8 mouse cellular contexts compared by ENCODE assay signal in the genomic region with DNA sequence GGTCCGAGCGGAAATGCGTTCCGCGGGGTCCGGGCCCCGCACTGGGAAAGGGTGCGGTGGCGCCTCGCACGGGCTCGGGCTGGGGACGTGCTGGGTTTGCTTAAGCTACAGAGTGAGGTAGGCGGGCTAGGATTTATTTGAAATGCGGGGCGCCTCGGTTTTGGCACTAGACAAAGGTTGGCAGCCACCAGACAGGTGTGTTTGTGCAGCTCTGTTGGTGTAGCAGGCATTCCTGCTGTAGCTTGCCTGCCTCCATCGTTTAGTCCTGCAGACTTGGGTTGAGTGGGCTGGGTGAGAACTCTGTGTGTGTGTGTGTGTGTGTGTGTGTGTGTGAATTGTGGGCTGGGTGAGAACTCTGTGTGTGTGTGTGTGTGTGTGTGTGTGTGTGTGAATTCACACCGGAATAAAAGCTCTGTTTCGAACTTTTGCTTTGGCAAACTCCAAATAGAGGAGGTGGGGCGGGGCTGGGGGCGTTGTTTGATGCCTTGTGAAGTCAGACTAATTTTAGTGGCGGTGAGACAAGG. TPM values are rescaled to one million over a fixed set of nuclear protein-coding genes. Genes with fewer than 3 reads are reported as not detected.
DNase-seq lines count a peak whose midpoint lies in the region; ATAC-seq and TF ChIP-seq lines count a peak whose summit lies in the region.

No protein-coding gene starts in this region.

- H3K9ac ChIP-seq in embryonic facial prominence, embryonic 13.5 days = peak overlapping the region; percentile 85
- peak overlapping the region; percentile 68 for H3K9ac ChIP-seq in heart, embryonic 15.5 days

- H3K4me2 ChIP-seq in embryonic facial prominence, embryonic 13.5 days = peak overlapping the region; percentile 66
- H3K4me2 ChIP-seq in heart, embryonic 15.5 days = peak overlapping the region; percentile 83

- no peak for TF ChIP-seq POLR2A in lung, adult 2 months (IDR thresholded peaks at IDR 0.05; ENCODE audit: borderline replicate concordance, extremely low read depth, low read depth, low read length)

- intact Hi-C loops in gastrocnemius, postnatal 14 days (cut with DNase I; ENCODE audit: low total_unique reads) = no loop called here

- no peaks in the 10 kb centered on the region for H3K9me3 ChIP-seq in embryonic facial prominence, embryonic 13.5 days
- H3K9me3 ChIP-seq in heart, embryonic 15.5 days (replicated peaks) = no peaks in the 10 kb centered on the region

- under 1% methylated on average over 22 of the region's 23 CpGs for WGBS in embryonic facial prominence, embryonic 13.5 days
- under 1% methylated on average over 23 of the region's 23 CpGs for WGBS in heart, embryonic 15.5 days
- WGBS in large intestine, adult 2 months = 0% methylated on average over 23 of the region's 23 CpGs
- 2% methylated on average over 23 of the region's 23 CpGs for WGBS in lung, adult 2 months

- H3K4me1 ChIP-seq in embryonic facial prominence, embryonic 13.5 days = no peaks in the 10 kb centered on the region
- H3K4me1 ChIP-seq in heart, embryonic 15.5 days (replicated peaks) = no peaks in the 10 kb centered on the region
- no peaks in the 10 kb centered on the region; the same call in 1 of the 2 replicates for H3K4me1 ChIP-seq in lung, adult 2 months (ENCODE audit: control insufficient read depth, insufficient read depth, low read length)

- no peaks in the 10 kb centered on the region for H3K36me3 ChIP-seq in embryonic facial prominence, embryonic 13.5 days
- H3K36me3 ChIP-seq in heart, embryonic 15.5 days = no peaks in the 10 kb centered on the region

- H3K4me3 ChIP-seq in embryonic facial prominence, embryonic 13.5 days = peak overlapping the region; percentile 81
- H3K4me3 ChIP-seq in heart, embryonic 15.5 days = peak overlapping the region; percentile 80
- H3K4me3 ChIP-seq in lung, adult 2 months (replicated peaks; ENCODE audit: extremely low read depth, low read depth, low read length) = peak overlapping the region; percentile 95

- peak overlapping the region; percentile 93 for H3K27ac ChIP-seq in embryonic facial prominence, embryonic 13.5 days
- H3K27ac ChIP-seq in heart, embryonic 15.5 days = peak overlapping the region; percentile 91

- peak; percentile 78 for ATAC-seq in embryonic facial prominence, embryonic 13.5 days (ENCODE audit: insufficient number of reproducible peaks, insufficient read depth, low FRiP score, low TSS enrichment, low read depth)
- peak; percentile 70 for ATAC-seq in heart, embryonic 15.5 days (replicated peaks; ENCODE audit: insufficient number of reproducible peaks, insufficient read depth, low FRiP score, low read depth)

- TF ChIP-seq CTCF in lung, adult 2 months (IDR thresholded peaks at IDR 0.05; ENCODE audit: insufficient read depth, low read length) = no peak

- H3K27me3 ChIP-seq in embryonic facial prominence, embryonic 13.5 days = no peaks in the 10 kb centered on the region
- no peaks in the 10 kb centered on the region for H3K27me3 ChIP-seq in heart, embryonic 15.5 days

- peak; percentile 64 for DNase-seq in CD4-positive, CD25-positive, alpha-beta regulatory T cell, adult 2 months (ENCODE audit: low read depth, low spot score)
- peak; percentile 18 for DNase-seq in MEL-GATA-1-ER (ENCODE audit: extremely low read depth, low read depth)
- peak; percentile 6 for DNase-seq in large intestine, adult 2 months (ENCODE audit: low read depth, low spot score)
- DNase-seq in lung, adult 2 months = peak; percentile 43
- DNase-seq in right cerebral cortex, adult 2 months (ENCODE audit: low spot score in 2 of 2) = peak; percentile 65 to 74
- no peak for DNase-seq in gastrocnemius, postnatal 14 days

RNA-seq across cellular contexts. Expression of a gene that starts 0.7 kb away (rescaled TPM):
- 17.8 and 20.1 TPM in 2 replicates for polyA plus RNA-seq in embryonic facial prominence, embryonic 13.5 days (2015; fragmentation: Nextera tagmentation; extraction: Ambion mirVana)
- polyA plus RNA-seq in heart, embryonic 15.5 days (2015; fragmentation: Nextera tagmentation; extraction: Ambion mirVana) = 12.5 and 12.9 TPM in 2 replicates
- 4.7 and 11.4 TPM in 2 replicates for polyA plus RNA-seq in large intestine, adult 2 months (2012; rRNA removed)
- polyA plus RNA-seq in lung, adult 2 months (2012; rRNA removed) = 7.6 and 11.2 TPM in 2 replicates
- total RNA-seq in gastrocnemius, postnatal 14 days (2021) = 1 to 10 TPM; 4.5 to 4.9 TPM
